Mouse (Mus musculus) central nervous system, embryonic 11.5 days (tissue): Measurements from ENCODE around the gene M6pr. TPM values are rescaled to one million over a fixed set of nuclear protein-coding genes. Genes with fewer than 3 reads are reported as not detected.

Experiments
- polyA plus RNA-seq: library from polyadenylated mRNA; depleted of rRNA; stranded (reverse); fragments of >200 nt; gene quantifications from 2 replicates; pipeline ENCODE4 v1.2.3, GENCODE M21; 2012; rRNA removed

The M6pr gene
- polyA plus RNA-seq, result 50.1 and 62.6 TPM in 2 replicates

GRCm38 (mm10) chr6:122308505-122309393 lies at the start of gene M6pr:
M6pr (plus strand) TSS chr6:122308720.

DNA sequence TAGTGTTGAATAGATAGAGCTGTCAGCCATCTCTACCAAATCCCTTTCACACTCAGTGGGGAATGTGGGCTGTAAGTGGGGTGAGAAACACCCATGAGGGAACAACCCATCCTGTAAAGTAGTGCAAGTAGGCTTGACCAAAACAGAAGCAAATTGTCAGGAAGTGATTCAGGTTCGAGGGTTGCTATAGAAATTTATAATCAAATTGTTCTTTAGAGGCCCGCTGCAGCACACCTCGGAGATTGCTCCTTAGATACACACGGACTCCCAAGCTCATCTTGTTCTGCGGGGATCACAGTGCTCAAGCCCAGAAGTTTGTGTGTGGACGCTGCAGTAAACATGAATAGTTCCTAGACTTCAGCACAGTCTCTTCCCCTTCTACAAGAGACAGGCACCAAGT lies 25.7 kb upstream of the M6pr start, which contains the start of gene Klrg1:
TSS of gene Klrg1 (minus strand) at position 101 of the 400 bp plus-strand sequence.

GRCm38 (mm10) chr6:122340349-122341000 lies 32.0 kb downstream of the M6pr start, which contains the start of gene Phc1:
Phc1 (minus strand) TSS chr6:122340561.

Other genes starting within 250 kb of the M6pr start
- gene Klrg1, start 25.8 kb upstream of the M6pr start, polyA plus RNA-seq, result 0.06 and 0.12 TPM in 2 replicates
- gene Phc1, start 31.8 kb downstream of the M6pr start, polyA plus RNA-seq, result 41.9 and 79.3 TPM in 2 replicates
- gene Rimklb, start 190.0 kb downstream of the M6pr start, polyA plus RNA-seq, result 114 and 333 TPM in 2 replicates
- gene Mfap5, start 197.1 kb downstream of the M6pr start, polyA plus RNA-seq, result 0.75 and 0.89 TPM in 2 replicates
- 0.06 TPM in 2 replicates for gene Aicda, start 245.1 kb downstream of the M6pr start, polyA plus RNA-seq